In genomic region chr12:9199321-9199720, GRCm38 (mm10) we compare ENCODE assay signal across 16 mouse cellular contexts.
DNase-seq lines count a peak whose midpoint lies in the region; ATAC-seq and TF ChIP-seq lines count a peak whose summit lies in the region.
"Had no signal": no experiment of that assay in that cellular context is flagged by ENCODE, and none has a peak within 500 bp of the region (broad histone marks: within the 10 kb centered on the region; RNA-seq: fewer than 3 reads in every experiment).

No protein-coding gene starts in this region.

- 82% methylated on average over 2 of the region's 2 CpGs for WGBS in hindbrain, postnatal 0 days
- WGBS in hindbrain, embryonic 14.5 days = 95% methylated on average over 2 of the region's 2 CpGs
- 85% methylated on average over 2 of the region's 2 CpGs for WGBS in midbrain, postnatal 0 days
- 92% methylated on average over 2 of the region's 2 CpGs for WGBS in midbrain, embryonic 11.5 days

- no peak overlapping the region for H3K9ac ChIP-seq in hindbrain, postnatal 0 days (replicated peaks; ENCODE audit: low read length)
- H3K9ac ChIP-seq in hindbrain, embryonic 14.5 days = no peak overlapping the region
- no peak overlapping the region for H3K9ac ChIP-seq in midbrain, postnatal 0 days (replicated peaks; ENCODE audit: low read length, poor library complexity, severe bottlenecking)
- H3K9ac ChIP-seq in midbrain, embryonic 11.5 days (ENCODE audit: low read length) = no peak overlapping the region
- H3K9ac ChIP-seq: embryonic facial prominence, embryonic 12.5 days; heart, embryonic 15.5 days; liver, embryonic 15.5 days had no signal

- H3K4me3 ChIP-seq in hindbrain, postnatal 0 days (ENCODE audit: low read length) = no peak overlapping the region
- no peak overlapping the region for H3K4me3 ChIP-seq in hindbrain, embryonic 14.5 days (replicated peaks; ENCODE audit: low read length)
- H3K4me3 ChIP-seq in midbrain, postnatal 0 days (ENCODE audit: low read depth, low read length) = no peak overlapping the region
- H3K4me3 ChIP-seq in midbrain, embryonic 11.5 days (ENCODE audit: low read depth, low read length) = no peak overlapping the region
- no peak overlapping the region for H3K4me3 ChIP-seq in gastrocnemius, adult 2 months
- H3K4me3 ChIP-seq: embryonic facial prominence, embryonic 12.5 days; heart, embryonic 15.5 days; liver, embryonic 15.5 days had no signal

- no peak for ATAC-seq in cerebellum, adult (ENCODE audit: insufficient number of reproducible peaks, low FRiP score, low TSS enrichment)
- no peak for ATAC-seq in hindbrain, postnatal 0 days
- no peak for ATAC-seq in hindbrain, embryonic 14.5 days (ENCODE audit: low FRiP score)
- ATAC-seq in midbrain, postnatal 0 days (ENCODE audit: low FRiP score) = no peak
- ATAC-seq in midbrain, embryonic 11.5 days (ENCODE audit: low FRiP score) = no peak
- ATAC-seq: CD4-positive, CD25-positive, alpha-beta regulatory T cell, adult 4 months; inflammation-experienced regulatory T-cells, adult 6 months had no signal

- H3K9me3 ChIP-seq in hindbrain, postnatal 0 days (ENCODE audit: low read length) = no peaks in the 10 kb centered on the region
- H3K9me3 ChIP-seq in hindbrain, embryonic 14.5 days (ENCODE audit: control insufficient read depth, low read length) = no peaks in the 10 kb centered on the region
- H3K9me3 ChIP-seq in midbrain, postnatal 0 days (ENCODE audit: low read length) = no peaks in the 10 kb centered on the region
- no peaks in the 10 kb centered on the region for H3K9me3 ChIP-seq in midbrain, embryonic 11.5 days (ENCODE audit: control insufficient read depth, low read length)
- H3K9me3 ChIP-seq: embryonic facial prominence, embryonic 12.5 days; heart, embryonic 15.5 days; liver, embryonic 15.5 days had no signal

- TF ChIP-seq CTCF in hindbrain, postnatal 0 days (IDR thresholded peaks at IDR 0.05; ENCODE audit: low read depth) = no peak
- TF ChIP-seq CTCF in midbrain, postnatal 0 days (IDR thresholded peaks at IDR 0.05) = no peak
- no peak for TF ChIP-seq CTCF in gastrocnemius, adult 2 months (IDR thresholded peaks at IDR 0.05)

- peak; percentile 34 to 42 for DNase-seq in cerebellum, postnatal 14 days
- DNase-seq in hindbrain, postnatal 0 days (ENCODE audit: low spot score) = peak; percentile 33
- no peak for DNase-seq in hindbrain, embryonic 14.5 days (ENCODE audit: low spot score)
- DNase-seq in midbrain, postnatal 0 days (ENCODE audit: low spot score) = peak; percentile 38
- DNase-seq in midbrain, embryonic 11.5 days (ENCODE audit: low spot score, missing footprints) = no peak
- DNase-seq in gastrocnemius, adult 2 months = no peak
- DNase-seq: adrenal gland, postnatal 25 days; cerebellum, adult 8-10 months; kidney, adult 8-10 months; lung, postnatal 4 days had no signal

- H3K27ac ChIP-seq in hindbrain, postnatal 0 days = no peak overlapping the region
- no peak overlapping the region for H3K27ac ChIP-seq in hindbrain, embryonic 14.5 days
- H3K27ac ChIP-seq in midbrain, postnatal 0 days (ENCODE audit: low read depth, low read length) = no peak overlapping the region
- no peak overlapping the region for H3K27ac ChIP-seq in midbrain, embryonic 11.5 days (ENCODE audit: low read depth, low read length)
- H3K27ac ChIP-seq in gastrocnemius, adult 2 months = no peak overlapping the region
- H3K27ac ChIP-seq: embryonic facial prominence, embryonic 12.5 days; heart, embryonic 15.5 days; liver, embryonic 15.5 days had no signal

- intact Hi-C loops in gastrocnemius, adult 2 months (cut with DNase I) = no loop called here

- no peaks in the 10 kb centered on the region for H3K4me1 ChIP-seq in hindbrain, postnatal 0 days (ENCODE audit: insufficient read depth, low read length)
- H3K4me1 ChIP-seq in hindbrain, embryonic 14.5 days (replicated peaks; ENCODE audit: control insufficient read depth, insufficient read depth, low read length) = no peaks in the 10 kb centered on the region
- no peaks in the 10 kb centered on the region for H3K4me1 ChIP-seq in midbrain, postnatal 0 days (ENCODE audit: insufficient read depth, low read length)
- no peaks in the 10 kb centered on the region for H3K4me1 ChIP-seq in midbrain, embryonic 11.5 days (ENCODE audit: control insufficient read depth, insufficient read depth, low read length)
- H3K4me1 ChIP-seq: embryonic facial prominence, embryonic 12.5 days; liver, embryonic 15.5 days had no signal

- no peaks in the 10 kb centered on the region for H3K27me3 ChIP-seq in hindbrain, postnatal 0 days (ENCODE audit: insufficient read depth, low read length)
- H3K27me3 ChIP-seq in hindbrain, embryonic 14.5 days (ENCODE audit: control insufficient read depth, insufficient read depth, low read length) = no peaks in the 10 kb centered on the region
- no peaks in the 10 kb centered on the region for H3K27me3 ChIP-seq in midbrain, postnatal 0 days (ENCODE audit: insufficient read depth, low read length)
- H3K27me3 ChIP-seq in midbrain, embryonic 11.5 days (ENCODE audit: control insufficient read depth, insufficient read depth, low read length) = no peaks in the 10 kb centered on the region
- H3K27me3 ChIP-seq: embryonic facial prominence, embryonic 12.5 days; heart, embryonic 15.5 days; liver, embryonic 15.5 days had no signal

- no peaks in the 10 kb centered on the region for H3K36me3 ChIP-seq in hindbrain, postnatal 0 days (ENCODE audit: insufficient read depth, low read length)
- no peaks in the 10 kb centered on the region for H3K36me3 ChIP-seq in hindbrain, embryonic 14.5 days (replicated peaks; ENCODE audit: control insufficient read depth, insufficient read depth)
- no peaks in the 10 kb centered on the region for H3K36me3 ChIP-seq in midbrain, postnatal 0 days (ENCODE audit: insufficient read depth, low read length)
- H3K36me3 ChIP-seq in midbrain, embryonic 11.5 days (ENCODE audit: control insufficient read depth, insufficient read depth, low read length) = no peaks in the 10 kb centered on the region
- H3K36me3 ChIP-seq: embryonic facial prominence, embryonic 12.5 days; heart, embryonic 15.5 days; liver, embryonic 15.5 days had no signal

- no peak overlapping the region for H3K4me2 ChIP-seq in hindbrain, postnatal 0 days (ENCODE audit: low read depth, low read length)
- no peak overlapping the region for H3K4me2 ChIP-seq in hindbrain, embryonic 14.5 days (replicated peaks)
- no peak overlapping the region for H3K4me2 ChIP-seq in midbrain, postnatal 0 days (ENCODE audit: low read depth, low read length, poor library complexity, severe bottlenecking)
- no peak overlapping the region for H3K4me2 ChIP-seq in midbrain, embryonic 11.5 days
- H3K4me2 ChIP-seq: embryonic facial prominence, embryonic 12.5 days; heart, embryonic 15.5 days; liver, embryonic 15.5 days had no signal

Comparison
In these comparisons a context has a peak if more than half of its experiments do, and no peak if none do; other contexts are left out.
1. DNase-seq: peak in cerebellum, postnatal 14 days (2 of 2), hindbrain, postnatal 0 days (single experiment) and midbrain, postnatal 0 days (single experiment); none in hindbrain, embryonic 14.5 days (single experiment), midbrain, embryonic 11.5 days (single experiment) and gastrocnemius, adult 2 months (single experiment).